Mouse (Mus musculus): ENCODE measurements around the gene Nosip.

The Nosip gene

GRCm38 (mm10) chr7:45030857-45031256, 31.4 kb upstream of the Nosip start:
- in situ Hi-C loops (cut with MboI, MseI), result no loop called here

DNA sequence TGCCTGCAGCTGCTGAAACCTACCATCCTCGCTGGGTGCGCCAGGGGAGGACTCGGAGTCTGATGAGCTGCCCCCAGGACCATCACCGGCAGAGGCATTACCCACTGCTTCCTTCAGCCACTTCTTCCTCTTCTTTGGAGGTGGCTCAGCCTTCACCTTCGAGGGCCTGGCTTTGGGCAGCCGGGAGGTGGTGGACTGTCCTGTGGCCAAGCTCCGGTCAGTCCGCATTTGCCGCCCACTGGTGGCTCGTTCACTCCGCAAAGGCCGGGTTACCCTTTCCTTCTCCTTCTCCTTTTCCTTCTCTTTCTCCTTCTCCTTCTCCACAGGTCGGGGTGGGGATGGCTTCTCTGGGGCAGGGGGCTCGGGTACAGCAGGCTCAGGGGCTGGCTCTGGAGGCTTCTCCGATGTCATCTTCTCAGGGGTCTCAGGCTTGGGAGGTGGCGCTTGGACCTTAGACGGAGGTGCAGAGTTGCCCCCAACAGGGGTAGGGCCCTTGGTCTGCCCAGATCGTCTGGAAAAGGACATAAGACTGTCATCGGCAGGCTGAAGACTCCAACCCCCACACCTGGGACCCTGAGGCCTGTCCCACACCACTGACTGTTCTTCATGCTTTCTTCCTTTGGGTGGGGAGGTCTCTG, 28.4 kb upstream of the Nosip start:
- in situ Hi-C loops (cut with MboI, MseI), result no loop called here

- in situ Hi-C loops (cut with MboI, MseI), result no loop called here
Measured at GRCm38 (mm10) chr7:45035631-45036030, 26.6 kb upstream of the Nosip start.

GRCm38 (mm10) chr7:45036702-45037101, 25.5 kb upstream of the Nosip start:
- in situ Hi-C loops (cut with MboI, MseI), result no loop called here

DNA sequence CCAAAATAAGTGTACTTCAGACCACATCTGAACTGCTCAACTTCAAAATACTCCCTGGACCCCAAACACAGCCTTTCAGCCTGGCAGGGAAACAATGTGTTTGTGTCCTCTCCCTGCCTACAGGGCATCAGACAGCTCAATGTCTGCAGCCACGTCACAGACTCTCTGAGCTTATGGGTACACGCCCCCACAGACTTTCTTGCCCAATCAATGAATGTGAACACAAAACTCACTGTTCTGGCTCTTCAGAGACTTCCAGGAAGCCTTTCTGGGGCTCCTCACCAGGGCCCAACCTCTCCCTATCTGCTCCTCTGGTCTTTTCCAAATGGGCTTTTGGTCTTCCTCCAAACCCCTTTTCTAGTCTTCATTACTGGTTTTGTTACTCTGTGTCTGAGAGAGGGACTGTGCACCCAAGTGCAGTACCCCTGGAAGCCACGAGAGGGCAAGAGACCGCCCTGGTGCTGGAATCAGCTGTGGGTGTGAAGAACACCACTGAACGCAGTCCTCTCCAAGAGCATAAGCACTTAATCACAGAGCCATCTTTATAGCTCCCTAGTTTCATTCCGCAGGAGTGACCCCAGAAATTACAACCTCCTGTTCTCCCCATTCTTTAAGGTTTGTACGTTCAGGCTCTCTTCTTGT, 24.4 kb upstream of the Nosip start:
- in situ Hi-C loops (cut with MboI, MseI), result no loop called here

GRCm38 (mm10) chr7:45038411-45038810, 23.8 kb upstream of the Nosip start:
- in situ Hi-C loops (cut with MboI, MseI), result no loop called here

DNA sequence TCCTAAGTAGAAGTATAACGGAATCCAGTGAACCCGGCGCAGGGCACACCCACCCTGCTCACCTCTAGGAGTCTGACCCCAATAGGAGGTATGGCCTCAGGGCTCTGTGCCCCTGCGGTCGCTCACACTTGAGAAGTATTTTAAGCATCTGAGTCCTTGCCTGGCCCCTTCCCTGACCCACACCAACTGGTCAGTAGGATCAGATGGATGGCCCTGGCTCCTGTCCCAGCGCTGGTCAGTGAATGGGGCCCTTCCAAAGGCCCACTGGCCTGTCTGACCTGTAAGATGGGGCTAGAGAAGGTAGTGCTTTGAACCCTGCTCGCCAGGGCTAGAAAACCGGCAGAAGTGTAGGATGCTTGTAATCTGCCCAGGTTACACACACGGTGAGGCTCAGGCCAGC, 21.4 kb upstream of the Nosip start:
- in situ Hi-C loops (cut with MboI, MseI), result no loop called here

GRCm38 (mm10) chr7:45043307-45043706, 18.9 kb upstream of the Nosip start:
- in situ Hi-C loops (cut with MboI, MseI), result no loop called here

GRCm38 (mm10) chr7:45045741-45046140, 16.5 kb upstream of the Nosip start:
- in situ Hi-C loops (cut with MboI, MseI), result no loop called here

DNA sequence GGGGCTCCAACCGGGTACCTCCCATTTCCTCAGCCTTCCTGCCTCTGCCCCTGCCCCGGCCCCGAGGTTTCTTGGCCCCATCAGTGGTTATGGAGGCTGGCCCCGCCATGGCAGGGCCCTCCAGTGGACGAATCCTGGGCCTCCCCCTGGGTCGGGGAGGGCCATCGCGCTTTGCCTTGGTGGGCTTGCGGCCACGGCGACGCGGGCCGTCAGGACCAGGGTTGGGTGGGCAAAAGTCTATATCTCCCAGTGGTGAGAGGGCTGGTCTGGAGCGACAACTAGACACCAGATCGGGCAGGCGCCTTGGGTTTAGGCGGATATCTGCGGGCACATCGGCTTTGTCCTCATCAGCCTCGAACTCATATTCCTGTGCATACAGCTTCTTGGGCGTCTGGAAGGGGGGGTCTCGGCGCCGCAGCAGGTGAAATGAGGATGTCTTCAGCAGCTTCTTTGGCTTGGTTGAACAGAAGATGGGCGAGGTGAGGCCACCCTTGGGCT, 15.3 kb upstream of the Nosip start:
- in situ Hi-C loops (cut with MboI, MseI), result no loop called here

DNA sequence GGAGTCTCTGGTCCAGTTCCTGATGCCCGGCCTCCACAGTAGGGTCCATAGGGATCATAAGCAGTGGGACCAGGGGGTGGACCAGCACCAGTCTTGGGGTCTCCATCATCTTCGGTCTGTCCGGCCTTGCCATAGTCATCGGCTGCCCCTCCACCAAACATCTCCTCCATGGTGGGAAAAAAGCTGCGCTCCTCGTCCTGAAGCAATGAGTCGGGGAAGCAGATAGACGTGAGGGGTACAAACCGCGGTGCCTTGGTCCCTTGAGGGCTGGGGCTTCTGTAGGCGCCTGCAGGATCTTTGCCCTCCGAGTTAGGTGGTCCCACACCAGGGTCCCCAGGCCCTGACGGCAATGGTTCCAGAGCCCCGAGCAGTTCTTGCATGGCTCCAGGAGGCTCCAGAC, 14.7 kb upstream of the Nosip start:
- in situ Hi-C loops (cut with MboI, MseI), result no loop called here

DNA sequence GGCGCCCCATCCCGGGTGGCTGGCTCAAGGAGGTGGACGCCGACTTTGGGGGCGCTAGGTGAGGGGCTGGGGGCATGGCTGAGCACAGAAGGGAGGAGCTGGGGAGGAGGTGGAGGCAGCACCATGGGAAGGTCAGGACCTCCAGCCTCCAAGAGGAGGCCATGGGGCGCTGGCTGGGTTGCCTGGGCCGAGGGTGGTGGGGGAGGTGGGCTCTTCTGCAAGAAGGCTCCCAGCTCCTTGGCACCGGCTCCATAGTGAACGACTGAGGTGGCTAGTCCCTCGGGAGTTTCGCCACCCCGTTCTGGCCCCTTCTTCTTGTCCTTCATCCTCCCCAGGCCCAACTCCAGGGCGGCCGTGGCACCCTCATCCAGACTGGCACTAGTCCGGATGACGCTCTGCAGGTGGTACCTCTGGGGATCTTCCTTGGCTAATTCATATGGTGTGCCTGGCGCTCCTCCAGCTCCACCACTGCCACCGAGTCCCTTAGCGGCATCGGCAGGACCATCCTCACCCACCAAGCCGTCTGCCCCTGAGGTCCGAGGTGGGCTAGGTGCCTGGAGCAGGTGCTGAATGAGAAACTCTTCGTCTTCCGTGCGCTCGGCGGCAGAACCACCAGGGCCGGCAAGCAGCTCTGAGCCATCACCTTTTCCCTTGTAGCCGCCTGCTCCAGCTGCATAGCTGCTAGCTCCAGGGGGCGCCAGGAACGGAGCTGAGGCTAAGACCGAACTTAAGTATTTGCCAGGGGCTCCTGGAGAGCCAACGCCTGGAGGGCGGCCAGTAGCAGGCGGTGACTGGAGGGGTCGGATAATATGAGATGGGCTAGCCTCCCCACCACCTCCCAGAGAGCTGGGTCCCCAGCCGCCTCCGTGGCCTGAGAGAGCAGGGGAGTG, 14.0 kb upstream of the Nosip start:
- in situ Hi-C loops (cut with MboI, MseI), result no loop called here

DNA sequence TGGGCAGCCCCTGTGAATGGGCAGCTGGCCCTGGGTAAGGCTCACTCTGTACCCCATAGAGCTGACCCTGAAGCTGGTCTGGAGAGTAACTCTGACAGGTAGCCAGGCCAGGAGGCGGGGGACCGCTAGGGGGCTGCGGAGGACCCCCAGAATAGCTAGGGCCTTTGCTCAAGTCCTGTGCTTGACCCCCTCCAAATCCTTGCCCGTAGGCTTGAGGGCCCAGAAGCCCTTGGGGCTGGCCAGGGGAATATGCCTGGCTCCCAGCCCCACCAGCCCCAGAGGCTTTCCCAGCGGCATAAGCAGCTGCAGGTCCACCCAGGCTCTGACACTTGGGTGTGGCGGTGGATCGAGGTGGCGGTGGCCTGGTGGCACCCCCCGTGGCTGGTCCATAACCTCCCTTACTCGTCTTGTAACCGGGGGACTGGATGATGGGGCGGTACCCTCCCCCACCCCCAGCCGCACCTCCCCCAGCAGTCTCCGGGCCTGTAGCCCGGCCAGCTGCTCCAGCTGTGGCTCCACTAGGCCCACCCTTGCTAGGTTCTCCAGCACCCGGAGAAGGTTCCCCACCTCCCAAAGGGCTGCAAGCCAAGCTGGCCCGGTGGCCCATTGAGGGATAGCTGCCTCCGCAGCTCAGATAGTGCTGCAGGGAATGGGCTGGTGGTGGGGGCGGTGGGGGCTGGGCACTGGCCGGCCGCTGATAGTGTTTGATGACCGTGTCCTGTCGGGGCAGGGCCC, 13.1 kb upstream of the Nosip start:
- in situ Hi-C loops (cut with MboI, MseI), result no loop called here

DNA sequence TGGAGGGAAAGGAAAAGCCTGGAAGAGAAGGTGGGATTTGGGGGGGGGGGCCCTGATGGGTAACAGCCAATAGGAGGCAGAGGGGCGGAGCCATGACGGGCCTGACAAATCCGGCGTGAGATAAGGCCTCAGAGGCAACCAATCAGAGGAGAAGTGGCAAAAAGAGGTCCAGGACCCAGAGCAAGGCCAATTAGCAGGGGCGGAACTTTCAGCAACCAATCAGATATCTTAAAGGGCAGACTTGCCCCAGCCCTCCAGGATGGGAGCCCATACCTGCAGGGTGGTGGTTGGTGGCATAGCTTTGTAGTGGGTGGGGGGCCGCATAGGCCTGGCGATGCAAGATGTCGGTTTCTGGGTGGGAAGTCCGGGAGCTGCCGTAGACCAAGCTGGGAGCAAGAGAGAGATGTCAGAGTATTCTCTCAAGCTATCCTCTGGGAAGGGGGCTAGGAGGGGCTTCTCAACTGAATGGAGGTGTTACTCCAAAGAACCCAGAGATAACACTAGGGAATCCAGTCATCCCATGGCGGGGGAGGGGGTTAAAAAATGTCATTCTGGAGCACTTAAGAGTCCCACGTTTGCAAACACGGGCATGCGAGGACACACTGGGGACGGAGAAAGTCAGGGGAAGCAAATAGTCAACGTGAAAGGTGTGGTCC, 11.2 kb upstream of the Nosip start:
- in situ Hi-C loops (cut with MboI, MseI), result no loop called here

DNA sequence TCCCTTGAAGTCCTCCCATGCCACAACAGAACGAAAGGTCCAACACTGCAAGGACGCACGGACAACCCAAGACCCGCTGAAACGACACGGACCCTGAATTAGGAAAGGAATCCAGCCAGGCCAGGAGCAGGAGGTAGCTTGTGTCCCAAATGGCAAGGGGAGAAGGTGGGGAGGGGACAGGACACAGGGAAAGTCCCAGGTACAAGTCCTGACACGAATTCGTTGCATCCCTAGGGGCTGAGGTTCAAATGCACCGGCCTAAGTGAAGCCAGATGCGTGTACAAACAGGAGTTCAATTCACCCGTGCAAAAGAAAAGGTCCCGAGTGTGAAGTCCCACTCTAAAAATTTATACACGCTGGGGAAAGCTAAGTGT, 10.6 kb upstream of the Nosip start:
- in situ Hi-C loops (cut with MboI, MseI), result no loop called here

DNA sequence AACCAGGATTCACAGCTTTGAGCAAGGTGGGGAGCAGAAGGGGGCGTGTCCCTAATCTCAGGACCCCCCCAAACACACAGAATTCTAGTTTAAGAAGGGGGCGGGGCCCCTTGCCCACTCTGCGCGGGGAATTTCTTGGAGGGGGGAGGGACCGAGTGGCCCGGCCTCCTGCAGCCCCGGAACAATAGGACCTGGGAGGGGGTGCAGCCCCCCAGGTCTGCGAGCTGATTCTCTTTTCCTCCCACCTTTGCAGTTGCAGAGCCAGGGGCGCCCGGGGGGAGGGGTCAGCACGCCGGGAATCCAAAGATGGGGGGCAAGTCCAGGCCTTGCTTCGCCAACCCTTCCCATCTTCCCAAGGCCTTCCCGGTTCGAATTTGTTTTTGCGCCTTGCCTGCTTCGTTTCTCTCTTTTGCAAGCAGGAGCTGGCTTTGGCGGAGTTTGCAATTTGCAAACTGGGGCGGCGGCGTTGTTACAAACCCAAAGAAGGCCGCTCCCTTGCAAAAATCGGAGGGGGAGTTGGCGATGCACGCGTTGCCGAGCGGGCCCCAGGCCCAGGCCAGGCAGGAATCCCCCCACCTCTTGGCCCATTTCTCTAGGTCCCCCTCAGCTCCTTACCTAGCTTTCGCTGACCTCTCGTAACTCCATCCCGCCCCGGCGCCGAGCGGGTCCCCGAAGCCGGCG, 9.9 kb upstream of the Nosip start:
- in situ Hi-C loops (cut with MboI, MseI), result no loop called here

GRCm38 (mm10) chr7:45052862-45053116, 9.4 kb upstream of the Nosip start, which contains the start of gene Prr12:
Prr12 (minus strand) TSS chr7:45052881.
- in situ Hi-C loops (cut with MboI, MseI), result no loop called here

DNA sequence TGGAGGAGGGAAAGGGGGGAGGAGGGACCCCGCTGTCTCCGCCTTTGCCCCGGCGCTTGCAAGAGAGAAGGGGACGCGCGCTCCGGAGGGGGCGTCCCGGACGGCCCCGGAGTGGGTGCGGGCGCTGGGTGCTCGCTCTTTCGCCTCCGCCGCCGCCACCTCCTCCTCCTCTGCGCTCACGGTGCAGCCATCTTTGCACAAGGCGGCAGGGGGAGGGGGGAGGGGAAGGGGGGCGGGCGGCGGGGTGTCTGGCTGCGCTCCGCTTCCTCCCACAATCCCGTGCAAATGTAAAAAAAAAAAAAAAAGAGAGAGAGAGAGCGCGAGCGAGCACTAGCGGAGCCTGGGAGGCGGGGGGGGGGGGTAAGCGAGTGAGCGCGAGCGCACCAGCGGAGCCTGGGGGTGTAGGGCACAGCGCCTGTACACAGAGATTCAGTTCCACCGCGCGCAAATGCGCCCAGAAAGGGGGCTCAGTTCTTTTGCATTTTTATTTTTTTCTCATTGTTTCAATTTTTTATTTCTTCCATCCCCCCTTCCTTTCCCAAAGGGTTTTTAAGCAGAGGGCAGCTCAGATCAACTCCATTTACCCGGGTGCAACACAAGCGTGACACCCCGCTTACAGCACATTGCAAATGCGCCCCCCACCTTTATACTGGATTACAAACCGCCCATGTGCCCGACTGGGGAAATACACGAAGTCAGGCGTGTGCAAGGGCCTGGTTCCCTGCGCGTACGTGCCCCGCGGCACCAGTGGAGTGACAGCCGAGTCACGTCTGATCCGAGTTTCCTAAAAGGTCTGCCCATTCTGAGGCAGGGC, 8.9 kb upstream of the Nosip start:
- in situ Hi-C loops (cut with MboI, MseI), result no loop called here

DNA sequence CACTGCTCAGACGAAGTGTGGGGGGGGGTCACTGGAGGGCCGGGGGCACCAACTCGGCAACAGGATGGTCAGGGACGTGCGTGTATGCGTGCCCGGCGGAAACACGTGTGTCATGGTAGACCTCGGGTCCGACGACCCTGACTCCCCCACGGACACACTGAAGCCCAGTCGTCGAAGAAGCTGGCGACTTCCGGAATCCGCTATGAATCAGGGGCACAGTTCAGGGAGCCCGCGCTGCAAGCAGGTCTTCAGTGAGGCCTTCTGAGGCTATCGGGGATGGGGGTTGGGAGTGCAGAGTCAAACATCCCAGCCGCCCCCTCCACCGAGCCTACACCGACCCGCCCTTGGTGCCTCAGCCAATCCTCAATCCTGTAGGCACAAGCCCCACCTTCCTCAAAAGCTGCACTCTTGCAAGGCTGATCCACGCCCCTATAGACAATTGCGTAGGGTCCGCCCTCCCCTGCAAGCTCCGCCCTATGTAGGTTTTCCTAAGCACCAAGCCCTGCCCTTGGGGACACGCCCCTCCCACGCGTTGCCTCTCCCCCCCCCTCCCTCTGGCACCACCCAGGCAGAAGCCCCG, 8.2 kb upstream of the Nosip start:
- in situ Hi-C loops (cut with MboI, MseI), result no loop called here
